22 mouse cellular contexts compared by ENCODE assay signal in genomic region chr5:110510357-110510756, GRCm38 (mm10). TPM values are rescaled to one million over a fixed set of nuclear protein-coding genes. Genes with fewer than 3 reads are reported as not detected.
DNase-seq lines count a peak whose midpoint lies in the region; ATAC-seq and TF ChIP-seq lines count a peak whose summit lies in the region.
"Had no signal": no experiment of that assay in that cellular context is flagged by ENCODE, and none has a peak within 500 bp of the region (broad histone marks: within the 10 kb centered on the region; RNA-seq: fewer than 3 reads in every experiment).

No protein-coding gene starts in this region.

- WGBS in forebrain, embryonic 12.5 days = 76% methylated on average over 6 of the region's 6 CpGs
- WGBS in forebrain, embryonic 10.5 days = 88% methylated on average over 6 of the region's 6 CpGs
- WGBS in midbrain, embryonic 11.5 days = 78% methylated on average over 6 of the region's 6 CpGs
- WGBS in midbrain, embryonic 10.5 days = 87% methylated on average over 6 of the region's 6 CpGs
- 53% methylated on average over 6 of the region's 6 CpGs for WGBS in forebrain, postnatal 0 days

- no peaks in the 10 kb centered on the region for H3K9me3 ChIP-seq in forebrain, embryonic 12.5 days
- no peaks in the 10 kb centered on the region for H3K9me3 ChIP-seq in forebrain, embryonic 10.5 days
- no peaks in the 10 kb centered on the region for H3K9me3 ChIP-seq in midbrain, embryonic 11.5 days (ENCODE audit: control insufficient read depth, low read length)
- no peaks in the 10 kb centered on the region for H3K9me3 ChIP-seq in midbrain, embryonic 10.5 days (replicated peaks)
- H3K9me3 ChIP-seq in forebrain, postnatal 0 days (ENCODE audit: low read length) = no peaks in the 10 kb centered on the region
- H3K9me3 ChIP-seq: heart, embryonic 13.5 days had no signal

- ATAC-seq in forebrain, embryonic 12.5 days (ENCODE audit: low FRiP score) = 0 out of 2 replicates have a peak, but pooled peaks have one; percentile 46
- no peak for ATAC-seq in midbrain, embryonic 11.5 days (ENCODE audit: low FRiP score)
- peak; percentile 83 for ATAC-seq in forebrain, postnatal 0 days
- ATAC-seq: hindbrain, postnatal 0 days; inflammation-experienced regulatory T-cells, adult 6 months; intestine, embryonic 16.5 days; Patski had no signal

- no peaks in the 10 kb centered on the region for H3K36me3 ChIP-seq in forebrain, embryonic 12.5 days (replicated peaks)
- no peaks in the 10 kb centered on the region for H3K36me3 ChIP-seq in forebrain, embryonic 10.5 days (replicated peaks)
- H3K36me3 ChIP-seq in midbrain, embryonic 11.5 days (ENCODE audit: control insufficient read depth, insufficient read depth, low read length) = no peaks in the 10 kb centered on the region
- H3K36me3 ChIP-seq in midbrain, embryonic 10.5 days = no peaks in the 10 kb centered on the region
- H3K36me3 ChIP-seq in forebrain, postnatal 0 days (ENCODE audit: insufficient read depth) = no peaks in the 10 kb centered on the region
- H3K36me3 ChIP-seq: heart, embryonic 13.5 days had no signal

- no peak overlapping the region for H3K4me2 ChIP-seq in forebrain, embryonic 12.5 days
- no peak overlapping the region for H3K4me2 ChIP-seq in midbrain, embryonic 11.5 days
- H3K4me2 ChIP-seq in forebrain, postnatal 0 days (ENCODE audit: low read depth) = no peak overlapping the region
- H3K4me2 ChIP-seq: heart, embryonic 13.5 days; hindbrain, embryonic 14.5 days had no signal

- no peak for DNase-seq in forebrain, embryonic 10.5 days (ENCODE audit: extremely low spot score, low spot score)
- peak; percentile 82 for DNase-seq in midbrain, embryonic 11.5 days (ENCODE audit: low spot score, missing footprints)
- no peak for DNase-seq in midbrain, embryonic 10.5 days (ENCODE audit: low spot score)
- DNase-seq in brain, adult 2 months (ENCODE audit: low read depth, low spot score) = peak; percentile 36
- no peak for DNase-seq in forebrain, postnatal 0 days
- DNase-seq in adrenal gland, postnatal 10 days = no peak
- DNase-seq: adrenal gland, postnatal 14 days; cerebellum, adult 18-20 months; cerebellum, adult 9-10 months; cerebellum, postnatal 14 days; gastrocnemius, postnatal 25 days; heart, adult 18-20 months; heart, postnatal 14 days; heart, postnatal 4 days had no signal

- no peak overlapping the region for H3K4me3 ChIP-seq in forebrain, embryonic 12.5 days (replicated peaks)
- H3K4me3 ChIP-seq in forebrain, embryonic 10.5 days = no peak overlapping the region
- no peak overlapping the region for H3K4me3 ChIP-seq in midbrain, embryonic 11.5 days (ENCODE audit: low read depth, low read length)
- H3K4me3 ChIP-seq in midbrain, embryonic 10.5 days = no peak overlapping the region
- H3K4me3 ChIP-seq in forebrain, postnatal 0 days (ENCODE audit: low read depth, low read length) = no peak overlapping the region
- H3K4me3 ChIP-seq: heart, embryonic 13.5 days had no signal

- no peak overlapping the region for H3K9ac ChIP-seq in forebrain, embryonic 12.5 days
- H3K9ac ChIP-seq in midbrain, embryonic 11.5 days (ENCODE audit: low read length) = no peak overlapping the region
- no peak overlapping the region for H3K9ac ChIP-seq in forebrain, postnatal 0 days
- H3K9ac ChIP-seq: heart, embryonic 13.5 days; hindbrain, embryonic 14.5 days had no signal

- peaks cover 19% of the 10 kb centered on the region for H3K4me1 ChIP-seq in forebrain, embryonic 12.5 days
- peaks cover 23% of the 10 kb centered on the region for H3K4me1 ChIP-seq in forebrain, embryonic 10.5 days
- H3K4me1 ChIP-seq in midbrain, embryonic 11.5 days (ENCODE audit: control insufficient read depth, insufficient read depth, low read length) = no peaks in the 10 kb centered on the region
- peaks cover 18% of the 10 kb centered on the region for H3K4me1 ChIP-seq in midbrain, embryonic 10.5 days
- H3K4me1 ChIP-seq in forebrain, postnatal 0 days (ENCODE audit: insufficient read depth) = no peaks in the 10 kb centered on the region

- H3K27me3 ChIP-seq in forebrain, embryonic 12.5 days = peaks cover 25% of the 10 kb centered on the region; the same call in 1 of the 2 replicates
- peaks cover 33% of the 10 kb centered on the region for H3K27me3 ChIP-seq in forebrain, embryonic 10.5 days (ENCODE audit: poor library complexity, severe bottlenecking)
- no peaks in the 10 kb centered on the region for H3K27me3 ChIP-seq in midbrain, embryonic 11.5 days (ENCODE audit: control insufficient read depth, insufficient read depth, low read length)
- H3K27me3 ChIP-seq in midbrain, embryonic 10.5 days (ENCODE audit: low read depth, poor library complexity, severe bottlenecking) = 0 out of 2 replicates have a peak, but pooled peaks cover 2% of the 10 kb centered on the region
- H3K27me3 ChIP-seq in forebrain, postnatal 0 days (ENCODE audit: insufficient read depth, low read length) = no peaks in the 10 kb centered on the region; the same call in 1 of the 2 replicates

- no peak overlapping the region for H3K27ac ChIP-seq in forebrain, embryonic 12.5 days
- H3K27ac ChIP-seq in forebrain, embryonic 10.5 days = no peak overlapping the region
- H3K27ac ChIP-seq in midbrain, embryonic 11.5 days (ENCODE audit: low read depth, low read length) = no peak overlapping the region
- H3K27ac ChIP-seq in midbrain, embryonic 10.5 days (replicated peaks) = no peak overlapping the region
- H3K27ac ChIP-seq in forebrain, postnatal 0 days (ENCODE audit: low read depth, low read length) = no peak overlapping the region
- H3K27ac ChIP-seq: heart, embryonic 13.5 days; hindbrain, embryonic 14.5 days; hindbrain, postnatal 0 days had no signal

- TF ChIP-seq CTCF in forebrain, postnatal 0 days (IDR thresholded peaks at IDR 0.05; ENCODE audit: low read depth) = no peak

RNA-seq across cellular contexts. Expression of gene Galnt9, which starts 33.8 kb away (rescaled TPM):
- polyA plus RNA-seq in forebrain, embryonic 12.5 days (2016; fragmentation: Nextera tagmentation; extraction: Ambion mirVana) = 3.6 and 6.0 TPM in 2 replicates
- polyA plus RNA-seq in forebrain, embryonic 10.5 days (2016; fragmentation: Nextera tagmentation; extraction: Ambion mirVana) = 0.44 and 0.67 TPM in 2 replicates
- 5.0 and 5.8 TPM in 2 replicates for polyA plus RNA-seq in midbrain, embryonic 11.5 days (2014; fragmentation: Nextera tagmentation; extraction: Ambion mirVana)
- 3.4 and 7.3 TPM in 2 replicates for polyA plus RNA-seq in midbrain, embryonic 10.5 days (2016; fragmentation: Nextera tagmentation; extraction: Ambion mirVana)
- 27.8 and 29.3 TPM in 2 replicates for total RNA-seq in forebrain, postnatal 0 days (2014; rRNA removed)
- 20.0 and 21.2 TPM in 2 replicates for polyA plus RNA-seq in forebrain, postnatal 0 days (2015; fragmentation: Nextera tagmentation; extraction: Ambion mirVana)
- under 1 TPM; 0.27 to 0.30 TPM for total RNA-seq in adrenal gland, postnatal 10 days (2021)
- total RNA-seq: adrenal gland, postnatal 14 days; gastrocnemius, adult 8-10 months; gastrocnemius, postnatal 25 days; heart, postnatal 14 days; heart, postnatal 4 days had no signal
- polyA plus RNA-seq: heart, embryonic 13.5 days; Patski had no signal

Comparison
In these comparisons a context has a peak if more than half of its experiments do, and no peak if none do; other contexts are left out.
1. DNase-seq: peak in midbrain, embryonic 11.5 days (single experiment) and brain, adult 2 months (single experiment); none in forebrain, embryonic 10.5 days (single experiment), midbrain, embryonic 10.5 days (single experiment), forebrain, postnatal 0 days (single experiment) and adrenal gland, postnatal 10 days (single experiment).